Mouse (Mus musculus) embryonic facial prominence, embryonic 12.5 days (tissue): Measurements from ENCODE around the gene Ahsg. TPM values are rescaled to one million over a fixed set of nuclear protein-coding genes. Genes with fewer than 3 reads are reported as not detected.

Experiments
- ATAC-seq: fragments of 200-750 bp; cut with Nextera tagmentation; 2 replicates; pipeline ENCODE4 v1.8.0; 2017; ENCODE audit not compliant: insufficient number of reproducible peaks, insufficient read depth, low FRiP score, low TSS enrichment
- H3K27ac ChIP-seq: fragments of 300-500 bp; sonication (generic); 2 replicates; pipeline ENCODE4 v1.5.1; 2016; ENCODE audit warnings: mild to moderate bottlenecking
- H3K27me3 ChIP-seq: fragments of 300-500 bp; sonication (generic); 2 replicates; pipeline ENCODE4 v1.6.1; 2016; ENCODE audit warnings: mild to moderate bottlenecking, moderate library complexity
- H3K36me3 ChIP-seq: fragments of 300-500 bp; sonication (generic); 2 replicates; pipeline ENCODE4 v1.6.1; 2016; ENCODE audit warnings: mild to moderate bottlenecking
- H3K4me1 ChIP-seq: fragments of 300-500 bp; sonication (generic); 2 replicates; pipeline ENCODE4 v1.6.1; 2016
- H3K4me2 ChIP-seq: fragments of 300-500 bp; sonication (generic); replicated peaks from 2 replicates; pipeline ENCODE4 v1.6.1; 2016; ENCODE audit warnings: mild to moderate bottlenecking, moderate library complexity
- H3K4me3 ChIP-seq: fragments of 300-500 bp; sonication (generic); 2 replicates; pipeline ENCODE4 v1.5.1; 2016; ENCODE audit warnings: mild to moderate bottlenecking
- H3K9ac ChIP-seq: fragments of 300-500 bp; sonication (generic); 2 replicates; pipeline ENCODE4 v1.6.1; 2016; ENCODE audit warnings: mild to moderate bottlenecking, moderate library complexity
- H3K9me3 ChIP-seq: fragments of 300-500 bp; sonication (generic); 2 replicates; pipeline ENCODE4 v1.6.1; 2016; ENCODE audit warnings: mild to moderate bottlenecking, moderate library complexity
- WGBS: fragments of 180-500 bp; shearing (Covaris S2); methylation state at CpG from one replicate; pipeline ENCODE4 v1.1.7; 2016; 5-methylcytosine and 5-hydroxymethylcytosine counted together
- polyA plus RNA-seq: library from polyadenylated mRNA; unstranded; fragments of >200 nt; fragmentation: Nextera tagmentation; extraction: Ambion mirVana; gene quantifications from 2 replicates; pipeline ENCODE4 v1.2.1, GENCODE M21; 2016

The Ahsg gene
- polyA plus RNA-seq, 1 experiment from 2014 or later, result not detected

- 75% methylated on average over 4 of the region's 4 CpGs for WGBS
- H3K4me3 ChIP-seq, result no peak overlapping the region
Observed at GRCm38 (mm10) chr16:22873369-22873768, 17.7 kb upstream of the Ahsg start.

GRCm38 (mm10) chr16:22876218-22877043 lies 14.6 kb upstream of the Ahsg start:
- no peak overlapping the region for H3K9ac ChIP-seq
- no peak for ATAC-seq
- no peaks in the 10 kb centered on the region for H3K27me3 ChIP-seq
- H3K27ac ChIP-seq, result no peak overlapping the region
- no peak overlapping the region for H3K4me3 ChIP-seq
- peaks cover 17% of the 10 kb centered on the region for H3K36me3 ChIP-seq
- peaks cover 14% of the 10 kb centered on the region for H3K4me1 ChIP-seq
- no peaks in the 10 kb centered on the region for H3K9me3 ChIP-seq
- 30% methylated on average over 9 of the region's 9 CpGs for WGBS
- no peak overlapping the region for H3K4me2 ChIP-seq

More at GRCm38 (mm10) chr16:22873369-22873768, 17.7 kb upstream of the Ahsg start:
- Histone ChIP-seq H3K27me3 (no peaks in the 10 kb centered on the region), H3K36me3 (peaks cover 48% of the 10 kb centered on the region), H3K27ac (no peak overlapping the region), H3K9ac (no peak overlapping the region), H3K4me2 (no peak overlapping the region), H3K9me3 (no peaks in the 10 kb centered on the region), H3K4me1 (no peaks in the 10 kb centered on the region)
- ATAC-seq, result no peak

GRCm38 (mm10) chr16:22877660-22878390 lies 13.3 kb upstream of the Ahsg start:
- 75% methylated on average over 11 of the region's 11 CpGs for WGBS
- no peak for ATAC-seq
- H3K4me1 ChIP-seq, result peaks cover 14% of the 10 kb centered on the region
- H3K9me3 ChIP-seq, result no peaks in the 10 kb centered on the region
- no peak overlapping the region for H3K4me2 ChIP-seq
- no peak overlapping the region for H3K27ac ChIP-seq
- no peaks in the 10 kb centered on the region for H3K27me3 ChIP-seq
- no peak overlapping the region for H3K4me3 ChIP-seq
- H3K36me3 ChIP-seq, result peaks cover 4% of the 10 kb centered on the region
- no peak overlapping the region for H3K9ac ChIP-seq

- 76% methylated on average over 7 of the region's 7 CpGs for WGBS
- ATAC-seq, result no peak
- Histone ChIP-seq H3K36me3 (no peaks in the 10 kb centered on the region), H3K9ac (no peak overlapping the region), H3K4me1 (peaks cover 14% of the 10 kb centered on the region), H3K27me3 (0 out of 2 replicates have a peak, but pooled peaks cover 4% of the 10 kb centered on the region), H3K4me3 (no peak overlapping the region), H3K4me2 (no peak overlapping the region), H3K27ac (no peak overlapping the region), H3K9me3 (no peaks in the 10 kb centered on the region)
Observed at GRCm38 (mm10) chr16:22878716-22879115, 12.4 kb upstream of the Ahsg start.

- Histone ChIP-seq H3K27me3 (0 out of 2 replicates have a peak, but pooled peaks cover 6% of the 10 kb centered on the region), H3K9me3 (no peaks in the 10 kb centered on the region), H3K27ac (no peak overlapping the region), H3K4me1 (peaks cover 14% of the 10 kb centered on the region), H3K9ac (no peak overlapping the region), H3K4me2 (no peak overlapping the region), H3K36me3 (no peaks in the 10 kb centered on the region), H3K4me3 (no peak overlapping the region)
- ATAC-seq, result no peak
- WGBS, result 56% methylated on average over 7 of the region's 7 CpGs
Observed at GRCm38 (mm10) chr16:22879945-22880595, 11.0 kb upstream of the Ahsg start.

GRCm38 (mm10) chr16:22880900-22881299 lies 10.2 kb upstream of the Ahsg start:
- Histone ChIP-seq H3K4me2 (no peak overlapping the region), H3K9ac (no peak overlapping the region), H3K27ac (0 out of 2 replicates have a peak overlapping the region, but pooled peaks have one; percentile 32), H3K4me1 (peaks cover 14% of the 10 kb centered on the region), H3K36me3 (no peaks in the 10 kb centered on the region), H3K27me3 (0 out of 2 replicates have a peak, but pooled peaks cover 6% of the 10 kb centered on the region), H3K9me3 (no peaks in the 10 kb centered on the region), H3K4me3 (no peak overlapping the region)
- WGBS, result 0% methylated on average over 6 of the region's 6 CpGs
- peak; percentile 59 for ATAC-seq

GRCm38 (mm10) chr16:22881487-22881886 lies 9.6 kb upstream of the Ahsg start:
- Histone ChIP-seq H3K4me2 (no peak overlapping the region), H3K4me3 (no peak overlapping the region), H3K9ac (no peak overlapping the region), H3K27ac (no peak overlapping the region), H3K4me1 (peaks cover 14% of the 10 kb centered on the region), H3K36me3 (no peaks in the 10 kb centered on the region), H3K27me3 (0 out of 2 replicates have a peak, but pooled peaks cover 6% of the 10 kb centered on the region), H3K9me3 (no peaks in the 10 kb centered on the region)
- WGBS, result 47% methylated on average over 4 of the region's 4 CpGs
- no peak for ATAC-seq

GRCm38 (mm10) chr16:22883441-22883840 lies 7.6 kb upstream of the Ahsg start:
- no peak overlapping the region for H3K9ac ChIP-seq
- H3K27me3 ChIP-seq, result 0 out of 2 replicates have a peak, but pooled peaks cover 6% of the 10 kb centered on the region
- H3K36me3 ChIP-seq, result no peaks in the 10 kb centered on the region
- ATAC-seq, result no peak
- H3K4me1 ChIP-seq, result peaks cover 14% of the 10 kb centered on the region
- H3K27ac ChIP-seq, result no peak overlapping the region
- WGBS, result 82% methylated on average over 5 of the region's 5 CpGs
- no peaks in the 10 kb centered on the region for H3K9me3 ChIP-seq
- no peak overlapping the region for H3K4me2 ChIP-seq
- H3K4me3 ChIP-seq, result no peak overlapping the region

GRCm38 (mm10) chr16:22885356-22885755 lies 5.7 kb upstream of the Ahsg start:
- Histone ChIP-seq H3K9me3 (no peaks in the 10 kb centered on the region), H3K36me3 (no peaks in the 10 kb centered on the region), H3K27me3 (0 out of 2 replicates have a peak, but pooled peaks cover 6% of the 10 kb centered on the region), H3K4me2 (no peak overlapping the region), H3K4me3 (no peak overlapping the region), H3K4me1 (peaks cover 10% of the 10 kb centered on the region), H3K9ac (no peak overlapping the region), H3K27ac (no peak overlapping the region)
- ATAC-seq, result no peak
- 50% methylated on average over 4 of the region's 4 CpGs for WGBS

GRCm38 (mm10) chr16:22886726-22887125 lies 4.4 kb upstream of the Ahsg start:
- no peaks in the 10 kb centered on the region for H3K36me3 ChIP-seq
- H3K9me3 ChIP-seq, result no peaks in the 10 kb centered on the region
- ATAC-seq, result no peak
- no peak overlapping the region for H3K4me2 ChIP-seq
- H3K27me3 ChIP-seq, result 0 out of 2 replicates have a peak, but pooled peaks cover 6% of the 10 kb centered on the region
- no peak overlapping the region for H3K4me3 ChIP-seq
- 85% methylated on average over 3 of the region's 3 CpGs for WGBS
- H3K9ac ChIP-seq, result no peak overlapping the region
- no peaks in the 10 kb centered on the region for H3K4me1 ChIP-seq
- no peak overlapping the region for H3K27ac ChIP-seq

- Histone ChIP-seq H3K4me2 (no peak overlapping the region), H3K27ac (no peak overlapping the region), H3K4me1 (no peaks in the 10 kb centered on the region), H3K9me3 (no peaks in the 10 kb centered on the region), H3K36me3 (no peaks in the 10 kb centered on the region), H3K9ac (no peak overlapping the region), H3K4me3 (no peak overlapping the region), H3K27me3 (0 out of 2 replicates have a peak, but pooled peaks cover 2% of the 10 kb centered on the region)
- ATAC-seq, result no peak
- 84% methylated on average over 4 of the region's 4 CpGs for WGBS
Observed at GRCm38 (mm10) chr16:22888835-22889234, 2.2 kb upstream of the Ahsg start.
